Comparison of ENCODE assay signal across 8 mouse cellular contexts in genomic region chr11:72607469-72608070, GRCm38 (mm10). TPM values are rescaled to one million over a fixed set of nuclear protein-coding genes. Genes with fewer than 3 reads are reported as not detected.
DNase-seq lines count a peak whose midpoint lies in the region; ATAC-seq and TF ChIP-seq lines count a peak whose summit lies in the region.

No protein-coding gene starts in this region.

- H3K4me3 ChIP-seq in CH12.LX (replicated peaks in 1 of 3; ENCODE audit: low read depth in 2 of 3, low read length in 2 of 3, poor library complexity in 1 of 3): peak overlapping the region; percentile 73 to 88 (median 76)
- peak overlapping the region; percentile 98 for H3K4me3 ChIP-seq in forebrain, embryonic 11.5 days (ENCODE audit: low read depth, low read length)

- H3K79me2 ChIP-seq in CH12.LX (replicated peaks; ENCODE audit: control insufficient read depth, extremely low read depth, insufficient read depth, poor library complexity, severe bottlenecking): peaks cover 38% of the 10 kb centered on the region

- H3K27me3 ChIP-seq in CH12.LX (replicated peaks): no peaks in the 10 kb centered on the region
- no peaks in the 10 kb centered on the region for H3K27me3 ChIP-seq in forebrain, embryonic 11.5 days (ENCODE audit: control insufficient read depth, insufficient read depth, low read length)

- H3K9ac ChIP-seq in CH12.LX (ENCODE audit: insufficient read depth, low read depth): peak overlapping the region; percentile 93
- peak overlapping the region; percentile 97 for H3K9ac ChIP-seq in forebrain, embryonic 11.5 days (ENCODE audit: low read length)

- no peak overlapping the region for H3K4me2 ChIP-seq in CH12.LX (ENCODE audit: insufficient read depth, low read depth, poor library complexity, severe bottlenecking)
- H3K4me2 ChIP-seq in forebrain, embryonic 11.5 days (ENCODE audit: low read depth, low read length, severe bottlenecking): peak overlapping the region; percentile 58

- no peak for TF ChIP-seq EP300 in CH12.LX (IDR thresholded peaks at IDR 0.05; ENCODE audit: low read length)

- intact Hi-C loops in heart, postnatal 10 days (cut with DNase I): loop anchor here (2.0 kb wide), 1 partner anchor 83 kb away; the partner anchor contains the start of gene Ankfy1

- no peak for TF ChIP-seq CTCF in CH12.LX (conservative IDR thresholded peaks at IDR 0.05 in 1 of 2, IDR thresholded peaks at IDR 0.05 in 1 of 2; ENCODE audit: low read depth in 2 of 2, low read length in 2 of 2)

- H3K9me3 ChIP-seq in CH12.LX (replicated peaks; ENCODE audit: low read length): no peaks in the 10 kb centered on the region
- no peaks in the 10 kb centered on the region for H3K9me3 ChIP-seq in forebrain, embryonic 11.5 days (ENCODE audit: control insufficient read depth, low read length)

- WGBS in forebrain, embryonic 11.5 days: under 1% methylated on average over 64 of the region's 79 CpGs

- peak overlapping the region; percentile 81 for H3K27ac ChIP-seq in CH12.LX (ENCODE audit: insufficient read depth, low read depth)
- H3K27ac ChIP-seq in forebrain, embryonic 11.5 days (ENCODE audit: low read depth, low read length): peak overlapping the region; percentile 97

- DNase-seq in CH12.LX (ENCODE audit: extremely low read depth): peak; percentile 76
- peak; percentile 89 to 96 for DNase-seq in adrenal gland, postnatal 36 days
- peak; percentile 88 for DNase-seq in forebrain, embryonic 11.5 days (ENCODE audit: low spot score)
- peak; percentile 89 to 90 for DNase-seq in heart, postnatal 10 days
- DNase-seq in kidney, postnatal 36 days: peak; percentile 87 to 95
- DNase-seq in lung, postnatal 10 days: peak; percentile 89
- DNase-seq in ovary, postnatal 14 days (ENCODE audit: low spot score): peak; percentile 74
- DNase-seq in urinary bladder, postnatal 10 days (ENCODE audit: low spot score): peak; percentile 46

- peak; percentile 59 for ATAC-seq in forebrain, embryonic 11.5 days (replicated peaks; ENCODE audit: low FRiP score)

- H3K36me3 ChIP-seq in CH12.LX (replicated peaks in 1 of 2; ENCODE audit: control insufficient read depth in 1 of 2, insufficient read depth in 1 of 2, low read length in 1 of 2): peaks cover 0 to 3% of the 10 kb centered on the region in 2 experiments
- no peaks in the 10 kb centered on the region for H3K36me3 ChIP-seq in forebrain, embryonic 11.5 days (ENCODE audit: control insufficient read depth, insufficient read depth, low read length)

- peaks cover 10 to 29% of the 10 kb centered on the region in 2 experiments for H3K4me1 ChIP-seq in CH12.LX (ENCODE audit: control insufficient read depth in 1 of 2, insufficient read depth in 2 of 2)
- H3K4me1 ChIP-seq in forebrain, embryonic 11.5 days (replicated peaks; ENCODE audit: control insufficient read depth, insufficient read depth, low read length): no peaks in the 10 kb centered on the region

- dilution Hi-C loops in CH12.LX (cut with MboI; ENCODE audit: extremely low pct_ligation_motif_present, extremely low pct_unique_long_range_greater_than_20kb, low sequenced_read_pairs): no loop called here

- in situ Hi-C loops in CH12.LX (cut with MboI; ENCODE audit: low pct_ligation_motif_present, low pct_unique_long_range_greater_than_20kb, low sequenced_read_pairs): no loop called here

- TF ChIP-seq POLR2A in CH12.LX (IDR thresholded peaks at IDR 0.05; ENCODE audit: low read depth, low read length): no peak

- TF ChIP-seq RAD21 in CH12.LX (IDR thresholded peaks at IDR 0.05; ENCODE audit: low read depth, low read length): no peak; the same call in 1 of the 2 replicates

TF ChIP-seq in CH12.LX, 34 proteins besides CTCF, POLR2A, EP300 and RAD21:
- TF ChIP-seq USF2 (conservative IDR thresholded peaks at IDR 0.05; ENCODE audit: low read depth, low read length) (no peak), USF1 (IDR thresholded peaks at IDR 0.05; ENCODE audit: low read depth, low read length) (no peak; the same call in 1 of the 2 replicates), TBP (conservative IDR thresholded peaks at IDR 0.05; ENCODE audit: low read depth, low read length) (no peak), JUND (conservative IDR thresholded peaks at IDR 0.05; ENCODE audit: low read depth, low read length) (no peak), IRF4 (IDR thresholded peaks at IDR 0.05; ENCODE audit: low read depth, low read length) (peak; percentile 62; the same call in 1 of the 2 replicates), CHD1 (IDR thresholded peaks at IDR 0.05; ENCODE audit: low read depth, low read length) (no peak; the same call in 1 of the 2 replicates), ZKSCAN1 (IDR thresholded peaks at IDR 0.05; ENCODE audit: borderline replicate concordance, low read depth, low read length) (no peak), UBTF (IDR thresholded peaks at IDR 0.05; ENCODE audit: low read depth, low read length) (peak; percentile 75; the same call in 1 of the 2 replicates), MEF2A (IDR thresholded peaks at IDR 0.05; ENCODE audit: borderline replicate concordance, low read depth, low read length) (peak; percentile 55; the same call in 1 of the 2 replicates), RCOR1 (conservative IDR thresholded peaks at IDR 0.05; ENCODE audit: low read depth, low read length) (no peak), CHD2 (IDR thresholded peaks at IDR 0.05; ENCODE audit: low read length) (peak; percentile 97), MAZ (IDR thresholded peaks at IDR 0.05; ENCODE audit: low read depth, low read length) (peak; percentile 58; the same call in 1 of the 2 replicates), JUN (IDR thresholded peaks at IDR 0.05; ENCODE audit: insufficient read depth, low read depth, low read length) (no peak), NRF1 (IDR thresholded peaks at IDR 0.05; ENCODE audit: low read depth, low read length) (no peak), MXI1 (IDR thresholded peaks at IDR 0.05; ENCODE audit: low read depth, low read length) (peak; percentile 53), PAX5 (IDR thresholded peaks at IDR 0.05; ENCODE audit: low read length) (no peak), NELFE (IDR thresholded peaks at IDR 0.05; ENCODE audit: low read depth, low read length) (no peak), ZC3H11A (IDR thresholded peaks at IDR 0.05; ENCODE audit: low read depth, low read length) (no peak), BHLHE40 (IDR thresholded peaks at IDR 0.05; ENCODE audit: low read depth, low read length) (peak; percentile 50; the same call in 1 of the 2 replicates), MYC (IDR thresholded peaks at IDR 0.05; ENCODE audit: low read depth, low read length) (no peak), POLR2AphosphoS2 (IDR thresholded peaks at IDR 0.05; ENCODE audit: low read depth, low read length) (no peak), ZNF384 (IDR thresholded peaks at IDR 0.05; ENCODE audit: low read depth, low read length) (no peak), ZMIZ1 (IDR thresholded peaks at IDR 0.05; ENCODE audit: low read depth, low read length) (0 out of 2 replicates have a peak, but pooled peaks have one; percentile 13)

RNA-seq across cellular contexts. Expression of gene Ube2g1, which starts 0.5 kb away (rescaled TPM):
- 34.3 and 34.5 TPM in 2 replicates for total RNA-seq in CH12.LX (2012; rRNA removed)
- 74.4 and 78.3 TPM in 2 replicates for total RNA-seq in CH12.LX (2014; rRNA removed)
- polyA plus RNA-seq in CH12.LX (2012; ENCODE audit: insufficient read length, low read depth): 52.8 and 73.8 TPM in 2 replicates
- total RNA-seq in adrenal gland, postnatal 36 days (2021): 10 to 100 TPM; 42.6 to 48.7 TPM
- polyA plus RNA-seq in forebrain, embryonic 11.5 days (2014; fragmentation: Nextera tagmentation; extraction: Ambion mirVana): 105 and 110 TPM in 2 replicates
- 10 to 100 TPM; 63.8 to 71.0 TPM for total RNA-seq in heart, postnatal 10 days (2021)

RNA-seq across cellular contexts. Expression of gene Spns3, which starts 57.3 kb away (rescaled TPM):
- total RNA-seq in CH12.LX (2012; rRNA removed) (0.17 and 0.21 TPM in 2 replicates), CH12.LX (2014; rRNA removed) (0.85 and 1.0 TPM in 2 replicates)
- 1.6 and 1.8 TPM in 2 replicates for polyA plus RNA-seq in CH12.LX (2012; ENCODE audit: insufficient read length, low read depth)
- total RNA-seq in adrenal gland, postnatal 36 days (2021): under 1 TPM; 0.13 to 0.23 TPM
- polyA plus RNA-seq in forebrain, embryonic 11.5 days (2014; fragmentation: Nextera tagmentation; extraction: Ambion mirVana): not detected in 2 replicates
- under 1 TPM in 1 of 2 experiments, not detected in 1; 0.07 TPM for total RNA-seq in heart, postnatal 10 days (2021)

Comparison
In these comparisons a context has a peak if more than half of its experiments do, and no peak if none do; other contexts are left out.
1. Peak in every context shown above with its lines: DNase-seq, ATAC-seq, H3K4me3 ChIP-seq and H3K27ac ChIP-seq.